Mouse (Mus musculus): Measurements from ENCODE around the gene S1pr1.

S1pr1 gene

GRCm38 (mm10) chr3:115675546-115676535 lies 39.0 kb downstream of the S1pr1 start:
- DNase-seq (ENCODE audit: low spot score in 2 of 2), result no peak

GRCm38 (mm10) chr3:115674665-115675064 lies 40.2 kb downstream of the S1pr1 start:
- no peak for DNase-seq (ENCODE audit: low spot score in 2 of 2)

- DNase-seq (ENCODE audit: low spot score in 2 of 2), result no peak
These were observed 41.2 kb downstream of the S1pr1 start for GRCm38 (mm10) chr3:115673663-115674157.

GRCm38 (mm10) chr3:115672965-115673662 lies 41.8 kb downstream of the S1pr1 start:
- no peak for DNase-seq (ENCODE audit: low spot score in 2 of 2)

- no peak for DNase-seq (ENCODE audit: low spot score in 2 of 2)
These were observed 45.6 kb downstream of the S1pr1 start for GRCm38 (mm10) chr3:115669230-115669629.

GRCm38 (mm10) chr3:115667182-115667581 lies 47.7 kb downstream of the S1pr1 start:
- DNase-seq (ENCODE audit: low spot score in 2 of 2), result no peak

GRCm38 (mm10) chr3:115666547-115666946 lies 48.3 kb downstream of the S1pr1 start:
- DNase-seq (ENCODE audit: low spot score in 2 of 2), result no peak

GRCm38 (mm10) chr3:115664497-115664896 lies 50.4 kb downstream of the S1pr1 start:
- no peak for DNase-seq (ENCODE audit: low spot score in 2 of 2)

GRCm38 (mm10) chr3:115660701-115661460 lies 54.0 kb downstream of the S1pr1 start:
- DNase-seq (ENCODE audit: low spot score in 2 of 2), result peak; percentile 59 to 66

Measured in urinary bladder, postnatal 36 days (tissue).